Mouse (Mus musculus) heart, postnatal 36 days (tissue): ENCODE results near the gene Psd. TPM values are rescaled to one million over a fixed set of nuclear protein-coding genes. Genes with fewer than 3 reads are reported as not detected.

Experiments used
- DNase-seq, 2 experiments: peaks; one replicate each; pipeline ENCODE4 v3.0.0; 2021 to 2022
- intact Hi-C: fragments of 180-260 bp; cut with DNase I; formaldehyde crosslinking; loops from one replicate; pipeline ENCODE4 v1.15.1; 2025
- total RNA-seq, 2 experiments: library from RNA; stranded (reverse); gene quantifications; 2 replicates each; pipeline ENCODE4 v1.2.3; 2021

The Psd gene
- total RNA-seq, 2 experiments from 2014 or later = 0.57 to 1.3 TPM

GRCm38 (mm10) chr19:46322144-46322995 is 4.6 kb downstream of the Psd start:
- intact Hi-C loops = no loop called here
- DNase-seq = no peak

DNA sequence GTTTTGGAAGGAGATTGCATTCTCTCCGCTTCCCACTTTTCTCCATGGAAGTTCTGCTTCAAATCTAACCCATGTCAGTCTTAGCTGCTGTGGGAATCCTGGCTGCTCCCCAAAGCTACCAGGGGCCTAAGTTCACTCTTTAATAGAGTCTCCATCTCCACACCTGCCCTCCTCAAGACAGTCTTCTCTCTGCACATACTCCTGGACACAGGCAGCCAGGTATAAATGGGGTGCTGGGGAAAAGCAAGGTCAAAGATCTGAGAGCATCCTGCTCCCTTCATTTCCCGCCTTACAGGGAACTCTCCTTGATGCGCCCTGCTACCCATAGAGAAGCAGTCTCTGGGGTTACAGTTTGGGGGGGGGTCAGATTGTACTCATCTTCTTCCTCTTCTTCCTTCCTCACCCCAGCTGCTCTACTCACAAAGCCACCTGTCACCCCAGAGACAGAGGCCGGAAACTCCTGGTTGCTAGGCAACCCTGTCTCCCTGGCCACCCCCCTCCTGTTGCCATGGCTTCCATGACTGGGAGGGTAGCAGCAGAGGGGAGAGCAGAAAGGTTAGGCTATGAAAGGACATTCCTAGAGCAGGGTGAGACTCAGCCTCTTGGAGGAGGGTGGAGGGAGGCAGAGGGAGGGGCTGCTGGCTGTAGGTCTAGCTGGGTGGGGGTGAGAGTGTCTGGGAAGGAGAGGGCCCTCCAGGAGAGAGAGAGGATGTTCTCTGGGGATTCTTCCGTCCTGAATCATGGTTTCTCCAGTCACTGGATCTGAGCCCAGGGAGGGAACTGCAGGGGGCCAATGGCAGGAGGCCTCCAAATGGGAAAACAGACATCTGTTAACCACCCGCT is 5.6 kb downstream of the Psd start:
- intact Hi-C loops = no loop called here
- DNase-seq = no peak

GRCm38 (mm10) chr19:46320076-46320785 is 6.7 kb downstream of the Psd start:
- no peak for DNase-seq
- intact Hi-C loops = no loop called here

- peak in 1 of 2 experiments; percentile 43 for DNase-seq
- intact Hi-C loops = no loop called here
These were observed 8.2 kb downstream of the Psd start for GRCm38 (mm10) chr19:46318586-46319378.

DNA sequence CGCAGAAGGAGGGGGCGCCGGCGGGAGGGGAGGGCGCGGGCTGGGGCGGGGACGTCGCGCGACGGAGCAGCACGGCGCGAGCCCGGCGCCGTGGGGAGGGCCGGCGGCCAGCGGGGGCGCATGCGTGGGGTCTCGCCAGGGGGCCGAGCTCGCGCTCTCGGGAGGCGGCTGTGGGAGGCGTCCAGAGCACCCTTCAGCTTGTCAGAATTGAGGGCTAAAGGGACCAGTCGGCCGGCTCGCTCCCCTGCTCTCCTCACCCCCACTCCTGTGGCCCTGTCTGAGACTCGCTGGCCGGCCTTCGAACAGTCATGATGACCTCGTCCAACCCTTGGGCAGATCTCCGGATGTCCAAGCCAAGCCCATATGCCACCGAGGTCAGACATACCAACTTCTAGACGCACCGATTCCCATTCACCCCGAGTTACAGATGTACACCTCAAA is 8.9 kb downstream of the Psd start:
- intact Hi-C loops = no loop called here
- DNase-seq = peak in 1 of 2 experiments; percentile 41

DNA sequence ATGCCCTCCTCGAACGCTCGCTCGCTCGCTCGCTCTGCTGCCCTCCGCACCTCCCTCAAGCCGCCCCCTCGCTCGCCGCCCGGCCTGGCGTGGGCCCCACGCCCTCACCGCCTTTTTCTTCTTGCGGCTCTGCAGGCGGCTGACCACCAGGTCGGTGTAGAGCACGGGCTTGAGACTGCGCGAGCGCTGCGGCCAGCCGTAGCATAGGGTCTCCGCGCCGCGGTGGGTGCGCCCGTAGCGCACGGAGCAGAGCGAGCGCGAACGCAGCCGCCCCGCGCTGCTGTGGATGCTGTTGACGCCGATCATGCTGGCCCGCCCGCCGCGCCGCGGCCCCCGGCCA is 9.4 kb downstream of the Psd start:
- intact Hi-C loops = no loop called here
- no peak for DNase-seq

GRCm38 (mm10) chr19:46316846-46317545 is 10.0 kb downstream of the Psd start:
- intact Hi-C loops = no loop called here
- DNase-seq = no peak

- intact Hi-C loops = no loop called here
These were observed 11.0 kb downstream of the Psd start for GRCm38 (mm10) chr19:46315752-46316610.

DNA sequence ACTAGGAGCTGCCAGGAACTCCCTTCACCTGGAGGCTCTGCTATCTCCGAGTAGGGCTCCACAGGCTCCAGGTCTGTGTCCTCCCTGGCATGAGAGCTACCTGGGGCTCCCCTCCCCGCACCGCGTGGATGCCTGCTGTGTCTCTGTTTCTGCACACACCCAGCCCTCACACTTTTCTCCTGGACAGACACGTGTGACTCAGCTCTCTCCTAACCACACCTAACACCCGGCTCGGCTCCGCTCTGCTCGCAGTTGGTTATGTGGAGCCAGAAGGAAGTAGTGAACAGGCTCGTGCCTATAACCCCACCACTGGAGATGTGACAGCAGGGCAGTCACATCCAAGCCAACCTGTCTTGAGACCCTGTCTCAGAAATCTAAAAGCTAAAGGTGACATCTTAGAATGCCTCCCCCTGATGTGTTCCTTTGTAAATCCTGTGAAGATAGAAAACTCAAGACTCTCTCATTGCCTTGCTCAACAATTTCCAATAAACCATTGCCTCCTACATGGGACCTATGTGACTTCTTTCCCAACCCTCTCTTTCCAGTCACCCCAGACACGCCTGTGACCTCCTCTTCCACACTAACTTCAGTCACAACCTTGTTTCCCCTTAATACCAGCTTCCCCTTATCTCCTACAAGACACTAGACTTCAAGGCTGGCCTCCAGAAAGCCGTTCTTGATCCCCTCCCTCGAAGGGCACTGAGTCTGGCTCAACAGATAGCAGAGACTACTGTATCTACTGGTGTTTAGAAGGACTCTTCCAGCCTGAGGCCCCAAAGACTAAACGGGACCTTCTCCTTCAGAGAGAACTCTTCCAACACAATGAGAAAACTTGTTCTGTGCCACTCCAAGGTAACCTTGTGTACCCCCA is 11.8 kb downstream of the Psd start:
- DNase-seq = no peak
- intact Hi-C loops = no loop called here

More at GRCm38 (mm10) chr19:46315752-46316610, 11.0 kb downstream of the Psd start:
- no peak for DNase-seq

GRCm38 (mm10) chr19:46314151-46314601 is 12.8 kb downstream of the Psd start:
- intact Hi-C loops = no loop called here
- DNase-seq = no peak

- intact Hi-C loops = no loop called here
These were observed 13.4 kb downstream of the Psd start for GRCm38 (mm10) chr19:46313591-46313990.

DNA sequence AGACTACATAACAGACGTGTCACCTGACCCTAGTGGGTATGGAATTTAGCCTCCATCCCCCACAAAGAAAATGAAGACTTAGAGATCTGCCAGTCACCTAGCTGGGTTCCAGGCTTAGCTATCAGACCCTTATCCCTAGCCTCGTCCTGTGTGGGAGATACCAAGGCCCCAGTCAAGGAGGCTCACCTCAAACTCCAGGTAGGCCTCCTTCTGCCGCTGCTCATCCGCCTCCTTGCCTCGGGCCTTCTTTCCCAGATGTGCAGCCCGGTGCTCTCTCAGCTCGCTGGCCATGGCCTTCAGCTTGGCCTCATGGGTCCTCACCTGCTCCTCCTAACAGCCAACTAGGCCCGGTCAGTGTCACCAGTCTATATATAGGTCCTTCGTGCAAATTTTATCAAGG is 13.8 kb downstream of the Psd start:
- DNase-seq = no peak
- intact Hi-C loops = no loop called here

More at GRCm38 (mm10) chr19:46313591-46313990, 13.4 kb downstream of the Psd start:
- DNase-seq = no peak

DNA sequence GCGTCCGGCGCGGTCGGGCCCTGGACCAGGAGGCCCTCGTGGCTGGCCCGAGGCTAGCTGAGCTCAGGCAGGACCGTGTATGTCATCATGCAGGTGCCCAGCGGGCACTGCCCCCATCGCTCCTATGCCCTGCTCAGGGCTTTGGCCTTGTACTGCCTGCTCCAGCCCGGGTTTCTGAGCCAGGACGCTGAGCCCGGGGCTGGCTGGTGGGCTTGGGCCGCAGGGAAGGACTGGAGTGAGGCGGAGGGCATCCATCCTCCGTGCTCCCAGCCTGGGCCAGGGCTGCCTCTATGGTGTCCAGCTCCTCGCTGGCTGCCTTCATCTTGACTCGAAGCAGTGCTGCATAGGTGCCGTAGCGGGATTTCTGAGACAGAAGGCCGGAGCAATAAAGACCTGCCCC is 14.4 kb downstream of the Psd start:
- DNase-seq = no peak
- intact Hi-C loops = no loop called here

DNA sequence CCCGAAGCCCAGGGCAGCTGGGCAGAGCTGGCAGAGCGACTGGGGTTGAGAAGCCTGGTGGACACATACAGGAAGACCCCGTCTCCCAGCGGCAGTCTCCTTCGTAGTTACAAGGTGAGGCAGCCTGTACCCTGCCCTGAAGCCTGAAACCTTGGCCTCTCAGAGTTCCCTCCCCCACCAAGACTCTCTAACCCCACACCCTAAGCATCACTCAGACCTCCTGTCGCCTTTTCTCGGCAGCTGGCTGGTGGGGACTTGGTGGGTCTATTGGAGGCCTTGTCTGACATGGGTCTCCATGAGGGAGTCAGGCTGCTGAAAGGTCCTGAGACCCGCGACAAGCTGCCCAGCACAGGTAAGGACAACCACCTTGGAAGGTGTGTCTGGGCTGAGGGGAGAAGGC is 15.6 kb downstream of the Psd start:
- no peak for DNase-seq
- intact Hi-C loops = no loop called here

GRCm38 (mm10) chr19:46310312-46310865 is 16.6 kb downstream of the Psd start:
- intact Hi-C loops = no loop called here
- DNase-seq = no peak

DNA sequence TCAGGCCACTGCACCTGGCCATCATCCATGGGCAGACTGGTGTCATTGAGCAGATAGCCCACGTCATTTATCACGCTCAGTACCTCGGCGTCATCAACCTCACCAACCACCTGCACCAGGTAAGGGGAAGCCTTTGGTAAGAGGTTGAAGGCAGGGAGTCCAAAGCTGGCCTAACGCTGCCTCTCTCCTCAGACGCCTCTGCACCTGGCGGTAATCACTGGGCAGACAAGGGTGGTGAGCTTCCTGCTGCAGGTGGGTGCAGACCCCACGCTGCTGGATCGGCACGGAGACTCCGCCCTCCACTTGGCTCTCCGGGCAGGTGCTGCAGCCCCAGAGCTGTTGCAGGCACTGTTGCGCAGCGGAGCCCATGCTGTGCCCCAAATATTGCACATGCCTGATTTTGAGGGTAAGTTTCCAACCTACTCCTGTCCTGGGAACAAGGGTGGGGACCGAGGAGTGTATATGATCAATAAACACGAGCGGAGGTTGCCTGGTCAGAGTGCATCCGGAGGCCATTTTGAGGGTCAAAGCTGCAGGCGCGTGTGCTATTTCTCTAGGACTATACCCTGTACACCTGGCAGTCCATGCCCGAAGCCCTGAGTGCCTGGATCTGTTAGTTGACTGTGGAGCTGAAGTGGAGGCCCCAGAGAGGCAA is 17.2 kb downstream of the Psd start:
- intact Hi-C loops = loop anchor here (1.0 to 10.0 kb wide), 2 partner anchors 135 to 174 kb away; no protein-coding TSS in a partner anchor
- no peak for DNase-seq
